Mouse (Mus musculus) stomach, postnatal 0 days (tissue): ENCODE measurements at regions not wholly inside any gene's neighbourhood (a gene's known extent, or its start where the extent isn't known, plus 50 kb on each side); places are given as distances from the start of the nearest gene placed in this dataset.

Source experiments
- ATAC-seq: fragments of 200-750 bp; cut with Nextera tagmentation; 2 replicates; pipeline ENCODE4 v1.8.0; 2017; ENCODE audit not compliant: low FRiP score, low TSS enrichment
- DNase-seq: peaks from one replicate; pipeline ENCODE4 v3.0.0-alpha.2; 2016; ENCODE audit warnings: low spot score
- H3K27ac ChIP-seq: fragments of 300-500 bp; sonication (generic); replicated peaks from 2 replicates; pipeline ENCODE4 v1.5.1; 2014; ENCODE audit warnings: mild to moderate bottlenecking, control low read depth
- H3K27me3 ChIP-seq: fragments of 300-500 bp; sonication (generic); 2 replicates; pipeline ENCODE4 v1.6.1; 2014; ENCODE audit warnings: low read length; ENCODE audit not compliant: control insufficient read depth, insufficient read depth
- H3K36me3 ChIP-seq: fragments of 300-500 bp; sonication (generic); 2 replicates; pipeline ENCODE4 v1.6.1; 2014; ENCODE audit warnings: low read length, mixed read lengths; ENCODE audit not compliant: control insufficient read depth, insufficient read depth
- H3K4me1 ChIP-seq: fragments of 300-500 bp; sonication (generic); replicated peaks from 2 replicates; pipeline ENCODE4 v1.6.1; 2014; ENCODE audit warnings: antibody characterized with exemption; ENCODE audit not compliant: control insufficient read depth, insufficient read depth
- H3K4me2 ChIP-seq: fragments of 300-500 bp; sonication (generic); replicated peaks from 2 replicates; pipeline ENCODE4 v1.6.1; 2014; ENCODE audit warnings: low read depth, mild to moderate bottlenecking, control low read depth, moderate library complexity
- H3K4me3 ChIP-seq: fragments of 300-500 bp; sonication (generic); 2 replicates; pipeline ENCODE4 v1.5.1; 2014; ENCODE audit warnings: low read depth, low read length, control low read depth
- H3K9ac ChIP-seq: fragments of 300-500 bp; sonication (generic); 2 replicates; pipeline ENCODE4 v1.6.1; 2014; ENCODE audit warnings: mild to moderate bottlenecking, low read length, control low read depth, mixed read lengths
- H3K9me3 ChIP-seq: fragments of 300-500 bp; sonication (generic); 2 replicates; pipeline ENCODE4 v1.6.1; 2016; ENCODE audit warnings: low read length; ENCODE audit not compliant: control insufficient read depth
- CTCF ChIP-seq: IDR thresholded peaks from 2 replicates; pipeline ENCODE4 v1.5.1; 2016; ENCODE audit warnings: antibody characterized with exemption, low read depth, mild to moderate bottlenecking, moderate library complexity
- EP300 ChIP-seq: optimal IDR thresholded peaks from 2 replicates; pipeline ENCODE3; 2016; ENCODE audit warnings: antibody characterized with exemption
- WGBS: fragments of 180-500 bp; shearing (Covaris S2); extraction: QIAGEN DNeasy Blood & Tissue Kit; methylation state at CpG from one replicate; pipeline ENCODE4 v1.1.7; 2014; 5-methylcytosine and 5-hydroxymethylcytosine counted together

GRCm38 (mm10) chr10:9243281-9243618 lies 357.4 kb upstream of the Sash1 start:
- no peak overlapping the region for H3K4me2 ChIP-seq
- DNase-seq (no peak), ATAC-seq (no peak)
- no peak overlapping the region for H3K4me3 ChIP-seq
- H3K9me3 ChIP-seq, result no peaks in the 10 kb centered on the region
- no peak overlapping the region for H3K27ac ChIP-seq
- H3K36me3 ChIP-seq, result no peaks in the 10 kb centered on the region
- H3K4me1 ChIP-seq, result no peaks in the 10 kb centered on the region; the same call in 1 of the 2 replicates
- TF ChIP-seq CTCF (no peak), EP300 (no peak)
- no peaks in the 10 kb centered on the region for H3K27me3 ChIP-seq
- H3K9ac ChIP-seq, result no peak overlapping the region
- WGBS, result 78% methylated on average over 4 of the region's 4 CpGs

GRCm38 (mm10) chr10:9242596-9243280 lies 356.9 kb upstream of the Sash1 start:
- 81% methylated on average over 7 of the region's 7 CpGs for WGBS
- DNase-seq (no peak), ATAC-seq (no peak)
- no peak for TF ChIP-seq CTCF
- TF ChIP-seq EP300, result no peak
- Histone ChIP-seq H3K9ac (no peak overlapping the region), H3K4me3 (no peak overlapping the region), H3K4me1 (no peaks in the 10 kb centered on the region; the same call in 1 of the 2 replicates), H3K27ac (no peak overlapping the region), H3K27me3 (no peaks in the 10 kb centered on the region), H3K36me3 (no peaks in the 10 kb centered on the region), H3K9me3 (no peaks in the 10 kb centered on the region), H3K4me2 (no peak overlapping the region)

DNA sequence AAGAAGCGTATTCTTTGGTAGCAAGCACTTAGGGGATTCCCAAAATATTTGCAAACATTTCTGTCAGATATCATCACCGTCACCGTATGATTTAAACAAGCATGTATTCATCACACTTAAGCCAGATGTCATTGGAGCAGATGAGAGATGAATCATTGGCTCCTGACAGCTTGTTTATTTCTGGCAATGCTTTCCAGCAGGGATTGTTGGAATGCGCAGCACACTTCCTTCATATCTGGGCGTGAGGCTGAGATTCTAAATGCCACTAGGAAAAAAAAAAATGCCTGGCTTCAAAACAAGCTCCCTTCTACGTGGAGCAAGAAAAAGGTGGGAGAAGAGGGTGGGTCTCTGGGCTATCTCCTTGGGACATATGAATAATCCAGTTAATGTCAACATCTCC lies 354.1 kb upstream of the Sash1 start:
- no peak overlapping the region for H3K4me2 ChIP-seq
- no peak for ATAC-seq
- TF ChIP-seq CTCF (no peak), EP300 (no peak)
- no peak overlapping the region for H3K9ac ChIP-seq
- no peaks in the 10 kb centered on the region for H3K27me3 ChIP-seq
- no peak overlapping the region for H3K27ac ChIP-seq
- DNase-seq, result no peak
- H3K4me1 ChIP-seq, result no peaks in the 10 kb centered on the region; the same call in 1 of the 2 replicates
- H3K36me3 ChIP-seq, result no peaks in the 10 kb centered on the region
- H3K4me3 ChIP-seq, result no peak overlapping the region
- WGBS, result 22% methylated on average over 6 of the region's 6 CpGs
- H3K9me3 ChIP-seq, result no peaks in the 10 kb centered on the region

DNA sequence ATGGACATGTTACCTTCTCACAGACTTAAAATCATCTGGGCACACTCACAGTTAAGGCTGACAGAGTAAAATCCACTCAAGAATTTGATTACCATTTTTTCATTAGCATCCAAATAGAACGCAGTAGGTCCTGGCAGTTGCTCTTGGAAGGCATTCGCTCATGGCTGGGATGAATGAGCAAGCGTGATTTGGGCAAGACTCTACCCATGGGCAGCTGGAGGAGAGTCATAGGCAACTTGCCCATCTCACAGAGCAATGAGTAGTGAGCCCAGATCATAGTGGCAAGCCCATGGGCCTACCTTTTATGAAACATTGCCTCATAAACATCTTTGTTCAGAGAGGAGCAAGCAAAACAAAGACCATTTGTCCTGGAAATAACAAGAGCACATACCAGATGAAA lies 345.9 kb upstream of the Sash1 start:
- Histone ChIP-seq H3K4me1 (no peaks in the 10 kb centered on the region), H3K4me3 (no peak overlapping the region), H3K27me3 (no peaks in the 10 kb centered on the region), H3K9me3 (no peaks in the 10 kb centered on the region), H3K27ac (no peak overlapping the region), H3K36me3 (no peaks in the 10 kb centered on the region), H3K4me2 (no peak overlapping the region), H3K9ac (no peak overlapping the region)
- no peak for DNase-seq
- 84% methylated on average over 3 of the region's 3 CpGs for WGBS
- ATAC-seq, result no peak
- no peak for TF ChIP-seq CTCF

GRCm38 (mm10) chr10:9229116-9229515 lies 343.2 kb upstream of the Sash1 start:
- Histone ChIP-seq H3K4me2 (no peak overlapping the region), H3K36me3 (no peaks in the 10 kb centered on the region), H3K27me3 (no peaks in the 10 kb centered on the region), H3K4me1 (no peaks in the 10 kb centered on the region), H3K9me3 (no peaks in the 10 kb centered on the region), H3K27ac (no peak overlapping the region), H3K9ac (no peak overlapping the region), H3K4me3 (no peak overlapping the region)
- 83% methylated on average over 11 of the region's 11 CpGs for WGBS
- TF ChIP-seq CTCF, result no peak
- no peak for TF ChIP-seq EP300
- DNase-seq, result no peak
- no peak for ATAC-seq

GRCm38 (mm10) chr10:9227361-9227760 lies 341.5 kb upstream of the Sash1 start:
- Histone ChIP-seq H3K27me3 (no peaks in the 10 kb centered on the region), H3K27ac (no peak overlapping the region), H3K4me3 (no peak overlapping the region), H3K36me3 (no peaks in the 10 kb centered on the region), H3K9ac (no peak overlapping the region), H3K9me3 (no peaks in the 10 kb centered on the region), H3K4me1 (no peaks in the 10 kb centered on the region), H3K4me2 (no peak overlapping the region)
- ATAC-seq, result no peak
- no peak for DNase-seq
- WGBS, result 21% methylated on average over 1 of the region's 1 CpGs
- TF ChIP-seq CTCF (no peak), EP300 (no peak)
